ENCODE assay signal across 8 mouse cellular contexts in genomic region chr7:144894191-144894590, GRCm38 (mm10). TPM values are rescaled to one million over a fixed set of nuclear protein-coding genes. Genes with fewer than 3 reads are reported as not detected.
A peak's percentile ranks its signal among the peaks of the same experiment; 100 is the strongest.
DNase-seq lines count a peak whose midpoint lies in the region; ATAC-seq and TF ChIP-seq lines count a peak whose summit lies in the region.

No protein-coding gene starts in this region.

- H3K9ac ChIP-seq in intestine, postnatal 0 days (ENCODE audit: low read depth, low read length), result no peak overlapping the region
- no peak overlapping the region for H3K9ac ChIP-seq in intestine, embryonic 15.5 days
- peak overlapping the region; percentile 44; the same call in 1 of the 2 replicates for H3K9ac ChIP-seq in hindbrain, embryonic 11.5 days (ENCODE audit: low read depth, low read length)
- no peak overlapping the region for H3K9ac ChIP-seq in midbrain, embryonic 15.5 days

- no peak overlapping the region for H3K4me3 ChIP-seq in intestine, postnatal 0 days (ENCODE audit: low read depth, low read length)
- H3K4me3 ChIP-seq in intestine, embryonic 15.5 days (replicated peaks), result no peak overlapping the region
- no peak overlapping the region for H3K4me3 ChIP-seq in hindbrain, embryonic 11.5 days (ENCODE audit: low read depth, low read length)
- H3K4me3 ChIP-seq in midbrain, embryonic 15.5 days, result no peak overlapping the region

- peaks cover 41% of the 10 kb centered on the region for H3K27me3 ChIP-seq in intestine, postnatal 0 days (replicated peaks; ENCODE audit: control insufficient read depth, insufficient read depth, low read length)
- peaks cover 54% of the 10 kb centered on the region for H3K27me3 ChIP-seq in intestine, embryonic 15.5 days (replicated peaks)
- H3K27me3 ChIP-seq in hindbrain, embryonic 11.5 days (ENCODE audit: control insufficient read depth, insufficient read depth, low read length), result peaks cover 22% of the 10 kb centered on the region
- peaks cover 15% of the 10 kb centered on the region for H3K27me3 ChIP-seq in midbrain, embryonic 15.5 days (replicated peaks)

- DNase-seq in B cell, adult 2 months, result peak; percentile 23 to 32
- peak; percentile 57 for DNase-seq in ZHBTc4 (ENCODE audit: low read depth, low spot score)
- DNase-seq in hindbrain, embryonic 11.5 days (ENCODE audit: low spot score), result peak; percentile 76
- no peak for DNase-seq in spleen, postnatal 36 days (ENCODE audit: low spot score in 2 of 2)

- peak overlapping the region; percentile 77; the same call in 1 of the 2 replicates for H3K4me2 ChIP-seq in intestine, postnatal 0 days (replicated peaks; ENCODE audit: low read depth)
- no peak overlapping the region for H3K4me2 ChIP-seq in intestine, embryonic 15.5 days (replicated peaks)
- no peak overlapping the region for H3K4me2 ChIP-seq in hindbrain, embryonic 11.5 days (replicated peaks; ENCODE audit: low read depth, low read length)
- peak overlapping the region; percentile 95; the same call in 1 of the 2 replicates for H3K4me2 ChIP-seq in midbrain, embryonic 15.5 days

- 9% methylated on average over 5 of the region's 5 CpGs for WGBS in intestine, postnatal 0 days
- WGBS in intestine, embryonic 15.5 days, result 7% methylated on average over 5 of the region's 5 CpGs
- 3% methylated on average over 5 of the region's 5 CpGs for WGBS in hindbrain, embryonic 11.5 days
- 0% methylated on average over 5 of the region's 5 CpGs for WGBS in midbrain, embryonic 15.5 days

- H3K36me3 ChIP-seq in intestine, postnatal 0 days (ENCODE audit: control insufficient read depth, insufficient read depth), result no peaks in the 10 kb centered on the region
- no peaks in the 10 kb centered on the region for H3K36me3 ChIP-seq in intestine, embryonic 15.5 days
- no peaks in the 10 kb centered on the region for H3K36me3 ChIP-seq in hindbrain, embryonic 11.5 days (ENCODE audit: control insufficient read depth, insufficient read depth, low read length)
- H3K36me3 ChIP-seq in midbrain, embryonic 15.5 days (replicated peaks), result no peaks in the 10 kb centered on the region

- H3K4me1 ChIP-seq in intestine, postnatal 0 days (replicated peaks; ENCODE audit: control insufficient read depth, insufficient read depth, low read length), result peaks cover 10% of the 10 kb centered on the region; the same call in 1 of the 2 replicates
- peaks cover 23% of the 10 kb centered on the region for H3K4me1 ChIP-seq in intestine, embryonic 15.5 days (replicated peaks)
- H3K4me1 ChIP-seq in hindbrain, embryonic 11.5 days (replicated peaks; ENCODE audit: control insufficient read depth, insufficient read depth, low read length), result peaks cover 4% of the 10 kb centered on the region; the same call in 1 of the 2 replicates
- H3K4me1 ChIP-seq in midbrain, embryonic 15.5 days, result peaks cover 28% of the 10 kb centered on the region

- H3K9me3 ChIP-seq in intestine, postnatal 0 days (ENCODE audit: control insufficient read depth), result no peaks in the 10 kb centered on the region
- no peaks in the 10 kb centered on the region for H3K9me3 ChIP-seq in intestine, embryonic 15.5 days
- no peaks in the 10 kb centered on the region for H3K9me3 ChIP-seq in hindbrain, embryonic 11.5 days (ENCODE audit: control insufficient read depth, low read length)
- no peaks in the 10 kb centered on the region for H3K9me3 ChIP-seq in midbrain, embryonic 15.5 days

- H3K27ac ChIP-seq in intestine, postnatal 0 days (ENCODE audit: low read depth, low read length), result no peak overlapping the region
- no peak overlapping the region for H3K27ac ChIP-seq in intestine, embryonic 15.5 days
- H3K27ac ChIP-seq in hindbrain, embryonic 11.5 days (ENCODE audit: low read depth, low read length), result no peak overlapping the region
- no peak overlapping the region for H3K27ac ChIP-seq in midbrain, embryonic 15.5 days

- TF ChIP-seq CTCF in intestine, postnatal 0 days (IDR thresholded peaks at IDR 0.05; ENCODE audit: low read depth), result peak; percentile 62

- ATAC-seq in intestine, postnatal 0 days, result no peak
- ATAC-seq in intestine, embryonic 15.5 days, result no peak
- ATAC-seq in hindbrain, embryonic 11.5 days (ENCODE audit: low FRiP score), result no peak
- ATAC-seq in midbrain, embryonic 15.5 days (replicated peaks), result no peak
- ATAC-seq in frontal cortex, adult (ENCODE audit: low TSS enrichment), result no peak

RNA-seq across cellular contexts. Expression of gene Fgf15, which starts 2.1 kb away (rescaled TPM):
- 51.7 and 76.9 TPM in 2 replicates for polyA plus RNA-seq in intestine, postnatal 0 days (2015; fragmentation: Nextera tagmentation; extraction: Ambion mirVana)
- 0.23 TPM in 1 of 2 replicates, not detected in the other for polyA plus RNA-seq in intestine, embryonic 15.5 days (2015; fragmentation: Nextera tagmentation; extraction: Ambion mirVana)
- 60.2 and 68.2 TPM in 2 replicates for polyA plus RNA-seq in hindbrain, embryonic 11.5 days (2014; fragmentation: Nextera tagmentation; extraction: Ambion mirVana)
- polyA plus RNA-seq in midbrain, embryonic 15.5 days (2015; fragmentation: Nextera tagmentation; extraction: Ambion mirVana), result 26.7 and 26.8 TPM in 2 replicates

RNA-seq across cellular contexts. Expression of gene LTO1, which starts 20.7 kb away (rescaled TPM):
- polyA plus RNA-seq in intestine, postnatal 0 days (2015; fragmentation: Nextera tagmentation; extraction: Ambion mirVana), result 16.2 and 21.1 TPM in 2 replicates
- polyA plus RNA-seq in intestine, embryonic 15.5 days (2015; fragmentation: Nextera tagmentation; extraction: Ambion mirVana), result 24.1 and 25.2 TPM in 2 replicates
- 27.3 and 28.9 TPM in 2 replicates for polyA plus RNA-seq in hindbrain, embryonic 11.5 days (2014; fragmentation: Nextera tagmentation; extraction: Ambion mirVana)
- polyA plus RNA-seq in midbrain, embryonic 15.5 days (2015; fragmentation: Nextera tagmentation; extraction: Ambion mirVana), result 32.2 and 33.6 TPM in 2 replicates

RNA-seq across cellular contexts. Expression of gene Ccnd1, which starts 45.5 kb away (rescaled TPM):
- polyA plus RNA-seq in intestine, postnatal 0 days (2015; fragmentation: Nextera tagmentation; extraction: Ambion mirVana), result 41.5 and 42.9 TPM in 2 replicates
- 66.8 and 77.9 TPM in 2 replicates for polyA plus RNA-seq in intestine, embryonic 15.5 days (2015; fragmentation: Nextera tagmentation; extraction: Ambion mirVana)
- 185 and 200 TPM in 2 replicates for polyA plus RNA-seq in hindbrain, embryonic 11.5 days (2014; fragmentation: Nextera tagmentation; extraction: Ambion mirVana)
- 39.4 and 40.8 TPM in 2 replicates for polyA plus RNA-seq in midbrain, embryonic 15.5 days (2015; fragmentation: Nextera tagmentation; extraction: Ambion mirVana)

RNA-seq across cellular contexts. Expression of gene Fgf4, which starts 47.0 kb away (rescaled TPM):
- not detected in 2 replicates for polyA plus RNA-seq in intestine, postnatal 0 days (2015; fragmentation: Nextera tagmentation; extraction: Ambion mirVana)
- polyA plus RNA-seq in intestine, embryonic 15.5 days (2015; fragmentation: Nextera tagmentation; extraction: Ambion mirVana), result not detected in 2 replicates
- 0.04 TPM in 1 of 2 replicates, not detected in the other for polyA plus RNA-seq in hindbrain, embryonic 11.5 days (2014; fragmentation: Nextera tagmentation; extraction: Ambion mirVana)
- polyA plus RNA-seq in midbrain, embryonic 15.5 days (2015; fragmentation: Nextera tagmentation; extraction: Ambion mirVana), result not detected in 2 replicates

RNA-seq across cellular contexts. Expression of gene Fgf3, which starts 56.3 kb away (rescaled TPM):
- not detected in 2 replicates for polyA plus RNA-seq in intestine, postnatal 0 days (2015; fragmentation: Nextera tagmentation; extraction: Ambion mirVana)
- not detected in 2 replicates for polyA plus RNA-seq in intestine, embryonic 15.5 days (2015; fragmentation: Nextera tagmentation; extraction: Ambion mirVana)
- 0.59 and 1.1 TPM in 2 replicates for polyA plus RNA-seq in hindbrain, embryonic 11.5 days (2014; fragmentation: Nextera tagmentation; extraction: Ambion mirVana)
- polyA plus RNA-seq in midbrain, embryonic 15.5 days (2015; fragmentation: Nextera tagmentation; extraction: Ambion mirVana), result 2.9 and 4.8 TPM in 2 replicates

Comparison
In these comparisons a context has a peak if more than half of its experiments do, and no peak if none do; other contexts are left out.
1. H3K4me2 ChIP-seq: peak in intestine, postnatal 0 days (single experiment) and midbrain, embryonic 15.5 days (single experiment); none in intestine, embryonic 15.5 days (single experiment) and hindbrain, embryonic 11.5 days (single experiment).
2. RNA of gene Fgf15, which starts 2.1 kb away (polyA plus RNA-seq): 60.2 to 68.2 TPM in hindbrain, embryonic 11.5 days, 51.7 to 76.9 TPM in intestine, postnatal 0 days and 26.7 to 26.8 TPM in midbrain, embryonic 15.5 days; 0.23 TPM in intestine, embryonic 15.5 days; every median in the first group is over 10 times any median in the second.
3. DNase-seq: peak in B cell, adult 2 months (2 of 2), ZHBTc4 (single experiment) and hindbrain, embryonic 11.5 days (single experiment); none in spleen, postnatal 36 days (0 of 2).